Mouse (Mus musculus): ENCODE measurements at regions not wholly inside any gene's neighbourhood (a gene's known extent, or its start where the extent isn't known, plus 50 kb on each side); places are given as distances from the start of the nearest gene placed in this dataset.

GRCm38 (mm10) chr12:45439745-45440144 is 365.2 kb upstream of the Stxbp6 start:
- 92% methylated on average over 2 of the region's 2 CpGs for WGBS
- no peaks in the 10 kb centered on the region for H3K4me1 ChIP-seq (ENCODE audit: control insufficient read depth, insufficient read depth, low read length)
- no peak for ATAC-seq (ENCODE audit: insufficient number of reproducible peaks, insufficient read depth, low FRiP score, low read depth)
- H3K4me2 ChIP-seq (replicated peaks; ENCODE audit: low read depth, low read length) = no peak overlapping the region
- H3K9ac ChIP-seq (replicated peaks; ENCODE audit: low read depth, low read length) = no peak overlapping the region
- no peaks in the 10 kb centered on the region for H3K36me3 ChIP-seq (ENCODE audit: control insufficient read depth, insufficient read depth, low read length)
- H3K27ac ChIP-seq (ENCODE audit: low read length) = no peak overlapping the region
- no peak overlapping the region for H3K4me3 ChIP-seq (ENCODE audit: low read depth, low read length)
- H3K27me3 ChIP-seq (ENCODE audit: control insufficient read depth, insufficient read depth, low read length) = no peaks in the 10 kb centered on the region
- no peaks in the 10 kb centered on the region for H3K9me3 ChIP-seq (ENCODE audit: control insufficient read depth, low read depth, low read length)

- no peak for ATAC-seq (ENCODE audit: insufficient number of reproducible peaks, insufficient read depth, low FRiP score, low read depth)
- Histone ChIP-seq H3K4me1 (ENCODE audit: control insufficient read depth, insufficient read depth, low read length) (no peaks in the 10 kb centered on the region), H3K27me3 (ENCODE audit: control insufficient read depth, insufficient read depth, low read length) (no peaks in the 10 kb centered on the region), H3K27ac (ENCODE audit: low read length) (no peak overlapping the region), H3K9me3 (ENCODE audit: control insufficient read depth, low read depth, low read length) (no peaks in the 10 kb centered on the region), H3K9ac (replicated peaks; ENCODE audit: low read depth, low read length) (no peak overlapping the region), H3K36me3 (ENCODE audit: control insufficient read depth, insufficient read depth, low read length) (no peaks in the 10 kb centered on the region), H3K4me2 (replicated peaks; ENCODE audit: low read depth, low read length) (no peak overlapping the region), H3K4me3 (ENCODE audit: low read depth, low read length) (no peak overlapping the region)
These were observed 362.8 kb upstream of the Stxbp6 start for GRCm38 (mm10) chr12:45437271-45437670.

- Histone ChIP-seq H3K4me1 (ENCODE audit: control insufficient read depth, insufficient read depth, low read length) (no peaks in the 10 kb centered on the region), H3K9ac (replicated peaks; ENCODE audit: low read depth, low read length) (no peak overlapping the region), H3K27me3 (ENCODE audit: control insufficient read depth, insufficient read depth, low read length) (no peaks in the 10 kb centered on the region), H3K9me3 (ENCODE audit: control insufficient read depth, low read depth, low read length) (no peaks in the 10 kb centered on the region), H3K36me3 (ENCODE audit: control insufficient read depth, insufficient read depth, low read length) (no peaks in the 10 kb centered on the region), H3K4me3 (ENCODE audit: low read depth, low read length) (no peak overlapping the region), H3K27ac (ENCODE audit: low read length) (no peak overlapping the region), H3K4me2 (replicated peaks; ENCODE audit: low read depth, low read length) (no peak overlapping the region)
- no peak for ATAC-seq (ENCODE audit: insufficient number of reproducible peaks, insufficient read depth, low FRiP score, low read depth)
- 62% methylated on average over 2 of the region's 2 CpGs for WGBS
These were observed 324.9 kb upstream of the Stxbp6 start for GRCm38 (mm10) chr12:45399436-45399835.

- no peak overlapping the region for H3K27ac ChIP-seq (ENCODE audit: low read length)
- H3K36me3 ChIP-seq (ENCODE audit: control insufficient read depth, insufficient read depth, low read length) = no peaks in the 10 kb centered on the region
- no peak overlapping the region for H3K9ac ChIP-seq (replicated peaks; ENCODE audit: low read depth, low read length)
- no peak overlapping the region for H3K4me3 ChIP-seq (ENCODE audit: low read depth, low read length)
- H3K27me3 ChIP-seq (ENCODE audit: control insufficient read depth, insufficient read depth, low read length) = no peaks in the 10 kb centered on the region
- no peak overlapping the region for H3K4me2 ChIP-seq (replicated peaks; ENCODE audit: low read depth, low read length)
- H3K9me3 ChIP-seq (ENCODE audit: control insufficient read depth, low read depth, low read length) = peaks cover 6% of the 10 kb centered on the region; the same call in 1 of the 2 replicates
- H3K4me1 ChIP-seq (ENCODE audit: control insufficient read depth, insufficient read depth, low read length) = no peaks in the 10 kb centered on the region
- ATAC-seq (ENCODE audit: insufficient number of reproducible peaks, insufficient read depth, low FRiP score, low read depth) = no peak
- WGBS = 53% methylated on average over 3 of the region's 3 CpGs
These were observed 310.4 kb upstream of the Stxbp6 start for GRCm38 (mm10) chr12:45384864-45385263.
